Mouse (Mus musculus) olfactory bulb, adult 2 months (tissue): ENCODE data around the gene Tenm2. TPM values are rescaled to one million over a fixed set of nuclear protein-coding genes. Genes with fewer than 3 reads are reported as not detected.

ENCODE experiments used
- H3K27ac ChIP-seq: fragments of 200-500 bp; 2 replicates; pipeline ENCODE4 v1.5.1; 2012; ENCODE audit warnings: low read depth, low read length; ENCODE audit not compliant: insufficient read depth
- H3K4me1 ChIP-seq: fragments of 200-500 bp; 2 replicates; pipeline ENCODE4 v1.6.1; 2012; ENCODE audit warnings: low read length; ENCODE audit not compliant: control insufficient read depth, insufficient read depth
- H3K4me3 ChIP-seq: fragments of 200-500 bp; 2 replicates; pipeline ENCODE4 v1.5.1; 2012; ENCODE audit warnings: mild to moderate bottlenecking, low read depth, low read length, moderate library complexity; ENCODE audit not compliant: insufficient read depth
- CTCF ChIP-seq: fragments of 200-500 bp; IDR thresholded peaks from 2 replicates; pipeline ENCODE4 v1.5.1; 2012; ENCODE audit warnings: low read depth, mild to moderate bottlenecking, low read length, moderate library complexity; ENCODE audit not compliant: insufficient read depth
- POLR2A ChIP-seq: fragments of 200-500 bp; IDR thresholded peaks from 2 replicates; pipeline ENCODE4 v1.6.1; 2012; ENCODE audit warnings: mild to moderate bottlenecking, low read depth, low read length, moderate library complexity; ENCODE audit not compliant: insufficient read depth
- WGBS: fragments of 180-500 bp; shearing (Covaris S2); methylation state at CpG from one replicate; pipeline ENCODE4 v1.1.7; 2018; 5-methylcytosine and 5-hydroxymethylcytosine counted together
- polyA plus RNA-seq: library from polyadenylated mRNA; stranded (reverse); fragments of >200 nt; gene quantifications from 2 replicates; pipeline ENCODE4 v1.2.4, GENCODE M21; 2012; ENCODE audit warnings: low replicate concordance; ENCODE audit not compliant: missing spikeins, insufficient read depth, insufficient read length

Gene Tenm2
- polyA plus RNA-seq, 1 experiment = not detected

DNA sequence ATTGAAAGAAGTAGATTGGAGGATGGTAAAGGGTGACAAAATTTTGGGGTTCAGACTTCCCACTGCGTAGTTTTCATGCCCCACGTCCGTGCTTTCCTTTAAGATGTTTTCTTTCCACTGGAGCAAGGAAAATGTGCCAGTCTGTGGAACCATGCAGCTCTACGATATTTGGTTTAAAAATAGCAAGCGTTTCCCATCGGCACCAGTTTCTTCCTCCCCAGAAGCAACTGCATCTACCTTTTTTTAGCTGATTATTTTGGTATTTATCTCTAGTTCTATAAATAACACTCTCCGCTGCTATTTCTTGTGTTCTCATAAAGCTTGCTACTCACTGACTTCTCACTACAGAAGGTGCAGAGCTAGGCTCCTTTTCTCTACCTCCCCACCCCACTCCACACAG lies 864.0 kb downstream of the Tenm2 start:
- WGBS = 48% methylated on average over 7 of the region's 7 CpGs
- H3K27ac ChIP-seq = no peak overlapping the region

DNA sequence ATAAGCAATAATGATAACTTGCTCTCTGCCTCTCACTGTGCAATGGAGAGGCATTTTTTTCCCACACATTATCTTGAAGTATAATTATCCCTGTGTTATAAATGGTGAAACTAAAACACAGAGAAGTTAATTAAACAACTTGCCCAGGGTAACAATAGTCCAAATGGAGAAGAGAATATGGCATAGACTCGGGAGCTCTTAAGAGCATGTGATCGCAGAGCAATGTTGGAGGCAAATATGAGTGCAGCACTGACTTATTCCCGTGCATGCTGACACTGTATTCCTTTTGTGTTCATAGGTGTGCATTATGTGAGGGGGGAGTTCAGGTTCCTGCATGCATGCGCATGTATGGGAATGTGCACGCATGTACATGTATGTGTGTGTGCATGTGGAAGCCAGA lies 870.7 kb downstream of the Tenm2 start:
- Histone ChIP-seq H3K4me3 (no peak overlapping the region), H3K27ac (no peak overlapping the region), H3K4me1 (peaks cover 4% of the 10 kb centered on the region; the same call in 1 of the 2 replicates)
- 70% methylated on average over 5 of the region's 5 CpGs for WGBS
- TF ChIP-seq POLR2A (no peak), CTCF (no peak)

More for the DNA sequence above, 864.0 kb downstream of the Tenm2 start:
- no peak for TF ChIP-seq POLR2A
- H3K4me3 ChIP-seq = no peak overlapping the region
- peaks cover 2% of the 10 kb centered on the region; the same call in 1 of the 2 replicates for H3K4me1 ChIP-seq

DNA sequence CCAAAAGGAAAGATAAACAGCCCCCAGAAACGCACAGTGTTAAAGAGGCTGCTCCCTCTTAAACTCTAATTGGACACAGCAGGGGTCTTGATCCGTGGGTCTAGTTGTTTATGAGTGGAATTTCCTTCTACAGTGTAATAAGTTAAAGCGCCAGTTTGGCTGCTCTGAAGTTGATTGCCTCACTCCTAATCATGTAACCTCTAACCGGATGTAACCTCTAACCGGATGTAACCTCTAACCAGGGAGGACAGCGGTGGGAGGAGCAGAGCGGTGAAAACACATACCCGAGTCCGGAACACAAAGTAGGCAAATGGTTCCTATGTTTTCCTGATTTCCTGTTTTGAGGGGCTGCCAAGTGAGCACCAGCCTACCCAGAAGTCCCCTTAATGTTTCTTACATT lies 871.3 kb downstream of the Tenm2 start:
- TF ChIP-seq CTCF (no peak), POLR2A (no peak)
- Histone ChIP-seq H3K27ac (no peak overlapping the region), H3K4me1 (peaks cover 4% of the 10 kb centered on the region; the same call in 1 of the 2 replicates), H3K4me3 (no peak overlapping the region)
- WGBS = 67% methylated on average over 9 of the region's 9 CpGs

DNA sequence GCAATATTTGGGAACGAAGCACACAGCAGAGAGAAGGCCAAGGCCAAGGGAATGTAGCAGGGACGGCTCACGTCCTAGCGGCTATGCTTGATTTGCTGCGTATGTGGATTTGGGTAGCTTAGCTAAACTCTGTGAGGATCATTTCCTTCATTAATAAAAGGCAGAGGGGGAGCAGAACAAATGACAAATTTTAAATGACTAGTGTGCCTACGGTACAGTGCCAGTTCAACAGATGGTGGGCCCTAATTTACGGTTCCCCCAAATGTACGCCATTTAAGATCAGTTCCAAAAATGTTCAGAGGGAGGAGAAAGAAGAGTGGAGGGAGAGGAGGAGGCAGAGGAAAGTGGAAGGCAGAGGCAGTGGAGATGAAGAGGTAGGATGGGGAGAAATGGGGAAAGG lies 873.2 kb downstream of the Tenm2 start:
- WGBS = 80% methylated on average over 8 of the region's 8 CpGs
- Histone ChIP-seq H3K27ac (no peak overlapping the region), H3K4me1 (peaks cover 4% of the 10 kb centered on the region; the same call in 1 of the 2 replicates), H3K4me3 (no peak overlapping the region)
- TF ChIP-seq CTCF (no peak), POLR2A (no peak)

DNA sequence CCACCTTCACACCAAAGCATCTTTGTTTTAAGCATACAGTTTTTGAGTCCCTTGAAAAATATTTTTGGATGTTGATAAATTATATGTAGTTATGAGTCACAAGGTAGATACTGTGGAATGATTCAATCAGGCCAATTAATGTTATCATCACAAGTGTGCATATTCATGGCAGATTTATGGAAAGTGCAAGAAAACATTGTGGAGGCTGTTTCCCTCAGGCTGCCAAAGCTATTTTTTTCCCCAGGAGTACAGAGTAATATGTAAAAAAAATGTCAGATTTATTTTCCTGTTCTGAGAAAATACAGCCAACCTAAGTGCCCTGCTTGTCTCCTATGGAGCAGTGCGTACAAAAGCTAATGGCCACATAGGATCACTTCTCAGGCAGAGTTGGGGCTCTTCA lies 882.5 kb downstream of the Tenm2 start:
- Histone ChIP-seq H3K4me1 (peaks cover 5% of the 10 kb centered on the region), H3K4me3 (no peak overlapping the region), H3K27ac (no peak overlapping the region)
- TF ChIP-seq POLR2A (no peak), CTCF (no peak)
- WGBS = 97% methylated on average over 1 of the region's 1 CpGs

DNA sequence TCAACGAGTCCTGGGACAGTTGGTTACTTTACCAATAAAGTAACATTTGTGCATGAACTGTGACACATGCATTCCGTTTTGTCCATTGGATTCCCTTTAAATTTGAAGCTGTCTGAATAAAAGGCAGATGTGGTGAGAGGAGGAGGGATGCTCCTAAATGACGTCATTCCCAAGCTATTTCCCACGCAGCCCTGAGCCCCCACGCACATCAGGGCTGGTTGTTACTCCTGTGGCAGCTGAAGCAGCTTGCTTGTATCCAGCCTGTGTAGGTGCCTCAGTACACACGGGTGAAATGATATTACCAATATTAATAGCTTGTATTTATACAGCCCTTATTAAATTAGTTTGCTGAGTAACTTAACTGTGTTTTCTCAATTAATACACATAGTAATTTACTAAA lies 884.0 kb downstream of the Tenm2 start:
- 47% methylated on average over 6 of the region's 6 CpGs for WGBS
- no peak for TF ChIP-seq POLR2A
- no peak for TF ChIP-seq CTCF
- no peak overlapping the region for H3K27ac ChIP-seq
- H3K4me1 ChIP-seq = peaks cover 5% of the 10 kb centered on the region
- H3K4me3 ChIP-seq = no peak overlapping the region

DNA sequence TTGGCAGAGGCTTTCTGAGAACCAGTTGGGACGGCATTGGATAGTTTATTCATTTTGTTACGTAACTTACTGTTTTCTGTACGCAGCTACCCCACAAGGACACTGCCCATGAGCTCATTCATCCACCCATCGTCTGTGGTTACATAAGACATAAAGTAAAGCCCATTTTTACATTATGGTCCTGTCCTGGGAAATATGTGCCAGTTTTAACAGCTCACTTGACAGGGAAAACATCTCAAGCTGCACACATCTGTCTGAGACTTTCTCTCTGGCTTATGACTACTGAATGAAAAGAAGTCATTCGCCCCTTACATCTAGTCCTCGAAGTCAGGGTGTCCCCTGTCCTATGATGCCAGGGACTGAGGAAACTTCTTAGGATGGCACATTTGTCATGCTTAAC lies 884.4 kb downstream of the Tenm2 start:
- WGBS = 88% methylated on average over 6 of the region's 6 CpGs
- TF ChIP-seq CTCF = no peak
- no peak for TF ChIP-seq POLR2A
- H3K4me1 ChIP-seq = peaks cover 5% of the 10 kb centered on the region
- no peak overlapping the region for H3K4me3 ChIP-seq
- H3K27ac ChIP-seq = no peak overlapping the region

DNA sequence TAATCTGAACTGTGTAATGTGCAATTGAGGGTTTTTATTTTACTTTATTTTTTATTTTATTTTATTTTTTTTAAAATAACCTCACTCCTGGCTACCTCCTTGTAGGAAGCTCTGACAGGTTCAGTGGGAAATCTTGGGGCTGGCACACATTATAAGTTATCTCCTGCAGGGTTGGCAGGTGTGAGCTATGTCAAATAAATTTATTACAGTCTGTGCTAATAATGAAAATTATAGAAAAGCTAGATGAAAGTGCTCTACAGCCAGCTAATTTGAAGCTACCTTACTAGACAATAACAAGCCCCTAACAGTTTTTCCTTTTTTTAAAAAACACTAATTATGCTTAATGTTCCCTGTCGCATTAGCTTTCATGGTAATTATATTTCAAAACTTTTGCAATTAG lies 885.5 kb downstream of the Tenm2 start:
- 72% methylated on average over 1 of the region's 1 CpGs for WGBS
- no peak for TF ChIP-seq CTCF
- no peak for TF ChIP-seq POLR2A
- H3K4me1 ChIP-seq = peaks cover 5% of the 10 kb centered on the region
- no peak overlapping the region for H3K4me3 ChIP-seq
- H3K27ac ChIP-seq = no peak overlapping the region

DNA sequence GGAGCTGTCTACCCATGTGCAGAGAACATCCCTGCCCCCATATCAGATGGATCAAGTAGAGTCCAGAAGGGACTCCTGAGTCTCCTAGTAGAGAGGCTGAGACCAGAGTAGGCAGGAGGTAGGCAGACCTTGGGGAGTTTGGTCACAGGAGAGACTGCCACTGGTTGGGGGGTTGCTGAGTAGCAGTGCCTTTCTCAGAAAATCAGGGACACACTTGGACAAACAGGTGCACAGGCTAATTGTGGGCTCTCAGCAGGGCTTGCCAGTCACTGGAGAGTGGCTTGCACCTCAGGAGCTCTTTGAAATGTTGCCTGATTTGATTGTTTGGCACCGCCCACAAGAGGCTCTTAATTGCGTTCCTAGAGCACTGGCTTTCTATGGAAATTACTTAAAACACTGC lies 885.9 kb downstream of the Tenm2 start:
- Histone ChIP-seq H3K27ac (no peak overlapping the region), H3K4me1 (peaks cover 5% of the 10 kb centered on the region), H3K4me3 (no peak overlapping the region)
- WGBS = 52% methylated on average over 2 of the region's 2 CpGs
- TF ChIP-seq CTCF (no peak), POLR2A (no peak)

DNA sequence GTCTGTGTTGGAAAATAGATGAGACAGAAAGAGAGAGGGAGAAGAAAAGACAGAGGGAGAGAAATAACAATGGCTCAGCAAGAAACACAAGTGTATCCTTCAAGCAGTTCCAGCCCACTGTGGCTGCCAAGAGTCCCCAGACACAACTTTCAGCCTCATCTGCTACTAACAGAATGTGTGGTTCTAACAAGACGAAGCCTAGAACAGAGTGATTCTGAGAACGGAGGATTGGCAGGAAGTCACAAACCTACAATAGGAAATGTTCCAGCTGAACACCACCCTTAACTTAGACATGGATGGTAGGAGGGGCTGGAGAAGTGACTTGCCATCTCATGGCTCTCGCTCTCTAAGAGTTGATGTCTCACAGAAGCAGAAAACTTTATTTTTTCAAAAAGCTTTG lies 894.0 kb downstream of the Tenm2 start:
- 92% methylated on average over 3 of the region's 3 CpGs for WGBS
- Histone ChIP-seq H3K4me3 (no peak overlapping the region), H3K4me1 (no peaks in the 10 kb centered on the region), H3K27ac (no peak overlapping the region)
- TF ChIP-seq POLR2A (no peak), CTCF (no peak)
